Mouse (Mus musculus): ENCODE data around the gene Dpy30.

- TF ChIP-seq CTCF (IDR thresholded peaks at IDR 0.05; ENCODE audit: borderline replicate concordance, control insufficient read depth, extremely low read depth, insufficient read depth, low read length, poor library complexity) (no peak), POLR2A (IDR thresholded peaks at IDR 0.05; ENCODE audit: control insufficient read depth, extremely low read depth, insufficient read depth, low read length, poor library complexity) (no peak)
These were observed 51.0 kb downstream of the Dpy30 start for GRCm38 (mm10) chr17:74272683-74273205.

All from thymus, adult 2 months (tissue).